Mouse (Mus musculus) testis, adult 2 months (tissue): ENCODE results near the gene Fndc11. TPM values are rescaled to one million over a fixed set of nuclear protein-coding genes. Genes with fewer than 3 reads are reported as not detected.
"Not testable (repeated sequence)": the region's sequence is repeated elsewhere in the genome, so short reads cannot be mapped to it uniquely, and the experiment has no call there.

Experiments used
- H3K27ac ChIP-seq: fragments of 200-500 bp; 2 replicates; pipeline ENCODE4 v1.5.1; 2012; ENCODE audit warnings: low read depth, low read length; ENCODE audit not compliant: control insufficient read depth, insufficient read depth
- H3K27me3 ChIP-seq: fragments of 200-500 bp; 2 replicates; pipeline ENCODE4 v1.6.1; 2012; ENCODE audit warnings: mild to moderate bottlenecking, low read length, moderate library complexity; ENCODE audit not compliant: control insufficient read depth, insufficient read depth
- H3K36me3 ChIP-seq: fragments of 200-500 bp; 2 replicates; pipeline ENCODE4 v1.6.1; 2012; ENCODE audit warnings: mild to moderate bottlenecking, low read length; ENCODE audit not compliant: control insufficient read depth, insufficient read depth
- H3K4me1 ChIP-seq: fragments of 200-500 bp; 2 replicates; pipeline ENCODE4 v1.6.1; 2012; ENCODE audit warnings: low read length; ENCODE audit not compliant: control insufficient read depth, insufficient read depth
- H3K4me3 ChIP-seq: fragments of 200-500 bp; 2 replicates; pipeline ENCODE4 v1.5.1; 2012; ENCODE audit warnings: low read depth, mild to moderate bottlenecking, low read length, moderate library complexity, mixed read lengths; ENCODE audit not compliant: control insufficient read depth
- CTCF ChIP-seq: fragments of 200-500 bp; IDR thresholded peaks from 2 replicates; pipeline ENCODE4 v1.5.1; 2012; ENCODE audit warnings: low read depth, mild to moderate bottlenecking, inconsistent platforms, low read length, moderate library complexity; ENCODE audit not compliant: control insufficient read depth, insufficient read depth, insufficient replicate concordance
- POLR2A ChIP-seq: fragments of 200-500 bp; IDR thresholded peaks from 2 replicates; pipeline ENCODE4 v1.6.1; 2012; ENCODE audit warnings: low read depth, mild to moderate bottlenecking, inconsistent platforms, low read length, moderate library complexity; ENCODE audit not compliant: control insufficient read depth
- polyA plus RNA-seq: library from polyadenylated mRNA; depleted of rRNA; stranded (reverse); fragments of >200 nt; gene quantifications from 2 replicates; pipeline ENCODE4 v1.2.3, GENCODE M21; 2012

Gene Fndc11
- polyA plus RNA-seq, 1 experiment, result 440 TPM

DNA sequence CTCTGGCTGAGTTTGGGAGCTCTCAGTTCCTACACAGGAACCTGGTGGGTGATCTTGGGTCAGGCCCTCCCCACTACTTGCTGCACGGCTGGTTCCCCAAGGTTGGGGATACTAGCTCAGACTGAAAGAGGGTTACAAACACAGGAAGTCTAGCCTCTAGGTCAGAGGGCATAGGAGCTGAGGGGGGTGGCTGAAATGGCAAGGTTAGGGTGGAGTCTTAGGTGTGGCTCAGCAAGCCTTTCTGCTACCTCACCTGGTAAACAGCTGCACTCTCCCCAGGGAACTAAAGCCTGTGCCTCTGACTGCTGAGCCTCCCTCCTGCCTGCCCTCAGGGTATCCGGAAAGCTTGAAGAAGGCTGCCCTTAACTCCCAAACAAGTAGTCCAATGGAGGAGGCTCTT, 31.1 kb upstream of the Fndc11 start:
- no peaks in the 10 kb centered on the region for H3K36me3 ChIP-seq
- H3K4me1 ChIP-seq, result no peaks in the 10 kb centered on the region; the same call in 1 of the 2 replicates
- no peak overlapping the region for H3K27ac ChIP-seq
- no peaks in the 10 kb centered on the region for H3K27me3 ChIP-seq
- no peak overlapping the region for H3K4me3 ChIP-seq
- TF ChIP-seq POLR2A (no peak), CTCF (no peak)

- Histone ChIP-seq H3K4me3 (no peak overlapping the region), H3K27ac (no peak overlapping the region), H3K27me3 (no peaks in the 10 kb centered on the region), H3K36me3 (no peaks in the 10 kb centered on the region), H3K4me1 (no peaks in the 10 kb centered on the region; the same call in 1 of the 2 replicates)
- TF ChIP-seq CTCF (no peak), POLR2A (no peak)
These were observed 30.5 kb upstream of the Fndc11 start for GRCm38 (mm10) chr2:181189321-181189720.

- H3K4me3 ChIP-seq, H3K36me3 ChIP-seq, H3K27ac ChIP-seq, H3K4me1 ChIP-seq, H3K27me3 ChIP-seq: not testable (repeated sequence)
These were observed 28.4 kb upstream of the Fndc11 start for GRCm38 (mm10) chr2:181191385-181191784.

DNA sequence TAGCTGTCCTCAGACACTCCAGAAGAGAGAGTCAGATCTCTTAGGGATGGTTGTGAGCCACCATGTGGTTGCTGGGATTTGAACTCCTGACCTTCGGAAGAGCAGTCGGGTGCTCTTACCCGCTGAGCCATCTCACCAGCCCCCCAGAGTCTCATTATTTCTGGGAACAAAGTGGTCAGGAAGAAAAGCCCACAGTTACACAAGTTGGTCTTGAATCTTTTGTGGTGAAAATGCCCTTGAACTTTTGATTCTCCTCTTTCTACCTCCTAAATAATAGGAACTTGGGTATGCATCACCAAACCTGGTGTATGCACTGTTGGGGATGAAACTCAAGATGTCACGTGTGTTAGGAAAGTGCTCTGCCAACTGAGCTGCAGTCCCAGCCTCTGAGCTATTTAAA, 27.9 kb upstream of the Fndc11 start:
- no peak for TF ChIP-seq POLR2A
- no peak for TF ChIP-seq CTCF
- Histone ChIP-seq H3K4me1 (no peaks in the 10 kb centered on the region; the same call in 1 of the 2 replicates), H3K4me3 (no peak overlapping the region), H3K27ac (no peak overlapping the region), H3K27me3 (no peaks in the 10 kb centered on the region), H3K36me3 (no peaks in the 10 kb centered on the region)

DNA sequence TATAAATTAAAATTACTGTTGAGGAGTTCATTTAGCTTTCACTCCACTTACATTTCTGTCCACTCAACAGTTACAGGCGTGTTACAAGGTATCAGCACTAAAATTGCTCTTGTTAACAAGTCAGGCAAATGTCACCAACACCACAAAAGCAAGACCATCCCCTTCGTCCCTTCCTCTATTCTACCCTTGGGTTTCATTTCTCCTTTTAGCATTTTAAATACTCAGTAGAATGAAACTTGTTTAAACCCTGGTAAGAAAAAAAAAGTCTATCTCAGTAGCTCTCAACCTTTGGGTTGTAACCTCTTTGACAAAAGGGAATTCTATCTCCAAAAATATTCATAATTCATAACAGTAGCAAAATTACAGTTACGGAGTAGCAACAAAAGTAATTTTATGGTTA, 26.8 kb upstream of the Fndc11 start:
- TF ChIP-seq CTCF (no peak), POLR2A (no peak)
- H3K4me1 ChIP-seq, result no peaks in the 10 kb centered on the region
- H3K27me3 ChIP-seq, result no peaks in the 10 kb centered on the region
- no peaks in the 10 kb centered on the region for H3K36me3 ChIP-seq
- H3K4me3 ChIP-seq, result no peak overlapping the region
- H3K27ac ChIP-seq, result no peak overlapping the region

GRCm38 (mm10) chr2:181196628-181197300, 23.0 kb upstream of the Fndc11 start:
- Histone ChIP-seq H3K27ac (no peak overlapping the region), H3K36me3 (no peaks in the 10 kb centered on the region), H3K4me1 (no peaks in the 10 kb centered on the region), H3K27me3 (no peaks in the 10 kb centered on the region), H3K4me3 (no peak overlapping the region)
- TF ChIP-seq CTCF (no peak), POLR2A (no peak)

GRCm38 (mm10) chr2:181201606-181202005, 18.2 kb upstream of the Fndc11 start:
- Histone ChIP-seq H3K27ac (no peak overlapping the region), H3K4me3 (no peak overlapping the region), H3K27me3 (no peaks in the 10 kb centered on the region), H3K4me1 (peaks cover 9% of the 10 kb centered on the region; the same call in 1 of the 2 replicates), H3K36me3 (no peaks in the 10 kb centered on the region)
- no peak for TF ChIP-seq CTCF
- TF ChIP-seq POLR2A, result no peak

GRCm38 (mm10) chr2:181202422-181202821, 17.4 kb upstream of the Fndc11 start, which contains the start of gene Ptk6:
Ptk6 (minus strand) TSS chr2:181202789.
- H3K4me3 ChIP-seq, result no peak within 1 kb of the TSS
- peaks cover 9% of the 10 kb centered on the region; the same call in 1 of the 2 replicates for H3K4me1 ChIP-seq
- no peak for TF ChIP-seq CTCF
- no peak for TF ChIP-seq POLR2A
- H3K27me3 ChIP-seq, result no peaks in the 10 kb centered on the region
- no peaks in the 10 kb centered on the region for H3K36me3 ChIP-seq
- H3K27ac ChIP-seq, result no peak within 1 kb of the TSS
